Mouse (Mus musculus) intestine, embryonic 14.5 days (tissue): ENCODE measurements at regions not wholly inside any gene's neighbourhood (a gene's known extent, or its start where the extent isn't known, plus 50 kb on each side); places are given as distances from the start of the nearest gene placed in this dataset.

Source experiments
- ATAC-seq: fragments of 200-750 bp; cut with Nextera tagmentation; replicated peaks from 2 replicates; pipeline ENCODE4 v1.8.0; 2017; ENCODE audit warnings: low read depth, moderate number of reproducible peaks, moderate TSS enrichment, moderate library complexity; ENCODE audit not compliant: low FRiP score, low TSS enrichment
- DNase-seq: peaks from one replicate; pipeline ENCODE4 v3.0.0-alpha.2; 2018; ENCODE audit warnings: low spot score
- H3K27ac ChIP-seq: fragments of 300-500 bp; sonication (generic); 2 replicates; pipeline ENCODE4 v1.5.1; 2014; ENCODE audit warnings: low read depth, mild to moderate bottlenecking, control low read depth
- H3K27me3 ChIP-seq: fragments of 300-500 bp; sonication (generic); replicated peaks from 2 replicates; pipeline ENCODE4 v1.6.1; 2014; ENCODE audit warnings: low read length, control low read depth; ENCODE audit not compliant: control insufficient read depth, insufficient read depth
- H3K36me3 ChIP-seq: fragments of 300-500 bp; sonication (generic); 2 replicates; pipeline ENCODE4 v1.6.1; 2014; ENCODE audit warnings: low read length, control low read depth; ENCODE audit not compliant: control insufficient read depth, insufficient read depth
- H3K4me1 ChIP-seq: fragments of 300-500 bp; sonication (generic); replicated peaks from 2 replicates; pipeline ENCODE4 v1.6.1; 2014; ENCODE audit warnings: low read length, control low read depth, mixed read lengths; ENCODE audit not compliant: control insufficient read depth, insufficient read depth
- H3K4me2 ChIP-seq: fragments of 300-500 bp; sonication (generic); 2 replicates; pipeline ENCODE4 v1.6.1; 2014; ENCODE audit warnings: low read length
- H3K4me3 ChIP-seq: fragments of 300-500 bp; sonication (generic); 2 replicates; pipeline ENCODE4 v1.5.1; 2014; ENCODE audit warnings: low read depth, low read length, control low read depth, mixed read lengths
- H3K9ac ChIP-seq: fragments of 300-500 bp; sonication (generic); 2 replicates; pipeline ENCODE4 v1.6.1; 2014; ENCODE audit warnings: mild to moderate bottlenecking, low read length
- H3K9me3 ChIP-seq: fragments of 300-500 bp; sonication (generic); 2 replicates; pipeline ENCODE4 v1.6.1; 2016; ENCODE audit warnings: low read length, control low read depth; ENCODE audit not compliant: control insufficient read depth
- WGBS: fragments of 180-500 bp; shearing (Covaris S2); extraction: QIAGEN DNeasy Blood & Tissue Kit; methylation state at CpG from one replicate; pipeline ENCODE4 v1.1.7; 2014; 5-methylcytosine and 5-hydroxymethylcytosine counted together

GRCm38 (mm10) chr15:36899882-36900281, 107.7 kb downstream of the Zfp706 start:
- 56% methylated on average over 2 of the region's 2 CpGs for WGBS
- no peak overlapping the region for H3K4me2 ChIP-seq

GRCm38 (mm10) chr15:36898857-36899523, 108.6 kb downstream of the Zfp706 start:
- ATAC-seq: peak; percentile 81
- no peak overlapping the region for H3K4me3 ChIP-seq
- peaks cover 29% of the 10 kb centered on the region for H3K4me1 ChIP-seq
- no peaks in the 10 kb centered on the region for H3K36me3 ChIP-seq
- H3K27ac ChIP-seq: peak overlapping the region; percentile 84
- H3K27me3 ChIP-seq: no peaks in the 10 kb centered on the region
- no peak overlapping the region for H3K4me2 ChIP-seq
- H3K9me3 ChIP-seq: no peaks in the 10 kb centered on the region
- DNase-seq: peak; percentile 72
- no peak overlapping the region for H3K9ac ChIP-seq
- WGBS: 71% methylated on average over 11 of the region's 11 CpGs

More at GRCm38 (mm10) chr15:36899882-36900281, 107.7 kb downstream of the Zfp706 start:
- Histone ChIP-seq H3K9me3 (no peaks in the 10 kb centered on the region), H3K4me3 (no peak overlapping the region), H3K36me3 (no peaks in the 10 kb centered on the region), H3K9ac (no peak overlapping the region), H3K4me1 (peaks cover 29% of the 10 kb centered on the region), H3K27ac (peak overlapping the region; percentile 84), H3K27me3 (no peaks in the 10 kb centered on the region)
- ATAC-seq: peak; percentile 56
- DNase-seq: no peak

GRCm38 (mm10) chr15:36898326-36898725, 109.2 kb downstream of the Zfp706 start:
- no peak for DNase-seq
- no peak overlapping the region for H3K4me3 ChIP-seq
- H3K9ac ChIP-seq: no peak overlapping the region
- WGBS: 86% methylated on average over 6 of the region's 6 CpGs
- peaks cover 32% of the 10 kb centered on the region for H3K4me1 ChIP-seq
- no peaks in the 10 kb centered on the region for H3K36me3 ChIP-seq
- H3K9me3 ChIP-seq: no peaks in the 10 kb centered on the region
- H3K4me2 ChIP-seq: no peak overlapping the region
- H3K27me3 ChIP-seq: no peaks in the 10 kb centered on the region
- no peak; the same call in 1 of the 2 replicates for ATAC-seq
- H3K27ac ChIP-seq: peak overlapping the region; percentile 39; the same call in 1 of the 2 replicates

- no peak overlapping the region for H3K27ac ChIP-seq
- H3K4me1 ChIP-seq: peaks cover 28% of the 10 kb centered on the region
- H3K36me3 ChIP-seq: no peaks in the 10 kb centered on the region
- no peaks in the 10 kb centered on the region for H3K27me3 ChIP-seq
- H3K9me3 ChIP-seq: no peaks in the 10 kb centered on the region
- WGBS: 72% methylated on average over 4 of the region's 4 CpGs
- no peak overlapping the region for H3K4me3 ChIP-seq
- ATAC-seq: no peak
- no peak overlapping the region for H3K4me2 ChIP-seq
- DNase-seq: no peak
- H3K9ac ChIP-seq: no peak overlapping the region
Measured at GRCm38 (mm10) chr15:36896265-36896664, 111.3 kb downstream of the Zfp706 start.

GRCm38 (mm10) chr15:36895031-36895430, 112.5 kb downstream of the Zfp706 start:
- DNase-seq (no peak), ATAC-seq (no peak)
- H3K9ac ChIP-seq: no peak overlapping the region
- H3K9me3 ChIP-seq: no peaks in the 10 kb centered on the region
- no peak overlapping the region for H3K4me2 ChIP-seq
- H3K4me3 ChIP-seq: no peak overlapping the region
- H3K4me1 ChIP-seq: peaks cover 16% of the 10 kb centered on the region; the same call in 1 of the 2 replicates
- no peaks in the 10 kb centered on the region for H3K36me3 ChIP-seq
- 87% methylated on average over 4 of the region's 4 CpGs for WGBS
- no peak overlapping the region for H3K27ac ChIP-seq
- H3K27me3 ChIP-seq: no peaks in the 10 kb centered on the region

GRCm38 (mm10) chr15:36893407-36893969, 114.1 kb downstream of the Zfp706 start:
- 37% methylated on average over 4 of the region's 4 CpGs for WGBS
- ATAC-seq: no peak
- no peaks in the 10 kb centered on the region for H3K36me3 ChIP-seq
- no peak for DNase-seq
- 0 out of 2 replicates have a peak overlapping the region, but pooled peaks have one; percentile 25 for H3K4me2 ChIP-seq
- H3K27me3 ChIP-seq: no peaks in the 10 kb centered on the region
- H3K27ac ChIP-seq: peak overlapping the region; percentile 18; the same call in 1 of the 2 replicates
- no peaks in the 10 kb centered on the region for H3K9me3 ChIP-seq
- peaks cover 23% of the 10 kb centered on the region; the same call in 1 of the 2 replicates for H3K4me1 ChIP-seq
- H3K9ac ChIP-seq: no peak overlapping the region
- no peak overlapping the region for H3K4me3 ChIP-seq

GRCm38 (mm10) chr15:36892576-36893205, 114.9 kb downstream of the Zfp706 start:
- DNase-seq: no peak
- H3K27ac ChIP-seq: no peak overlapping the region
- WGBS: 10% methylated on average over 15 of the region's 15 CpGs

GRCm38 (mm10) chr15:36891851-36892250, 115.7 kb downstream of the Zfp706 start:
- Histone ChIP-seq H3K4me2 (no peak overlapping the region), H3K36me3 (no peaks in the 10 kb centered on the region), H3K9ac (no peak overlapping the region), H3K4me3 (no peak overlapping the region), H3K27ac (no peak overlapping the region), H3K27me3 (no peaks in the 10 kb centered on the region), H3K9me3 (no peaks in the 10 kb centered on the region), H3K4me1 (peaks cover 23% of the 10 kb centered on the region; the same call in 1 of the 2 replicates)
- WGBS: 38% methylated on average over 12 of the region's 12 CpGs
- DNase-seq (no peak), ATAC-seq (no peak)

More at GRCm38 (mm10) chr15:36892576-36893205, 114.9 kb downstream of the Zfp706 start:
- Histone ChIP-seq H3K27me3 (no peaks in the 10 kb centered on the region), H3K36me3 (no peaks in the 10 kb centered on the region), H3K4me1 (peaks cover 23% of the 10 kb centered on the region; the same call in 1 of the 2 replicates), H3K4me3 (no peak overlapping the region), H3K9me3 (no peaks in the 10 kb centered on the region), H3K4me2 (peak overlapping the region; percentile 25), H3K9ac (no peak overlapping the region)
- no peak; the same call in 1 of the 2 replicates for ATAC-seq
